24 mouse cellular contexts compared by ENCODE assay signal in the genomic region with DNA sequence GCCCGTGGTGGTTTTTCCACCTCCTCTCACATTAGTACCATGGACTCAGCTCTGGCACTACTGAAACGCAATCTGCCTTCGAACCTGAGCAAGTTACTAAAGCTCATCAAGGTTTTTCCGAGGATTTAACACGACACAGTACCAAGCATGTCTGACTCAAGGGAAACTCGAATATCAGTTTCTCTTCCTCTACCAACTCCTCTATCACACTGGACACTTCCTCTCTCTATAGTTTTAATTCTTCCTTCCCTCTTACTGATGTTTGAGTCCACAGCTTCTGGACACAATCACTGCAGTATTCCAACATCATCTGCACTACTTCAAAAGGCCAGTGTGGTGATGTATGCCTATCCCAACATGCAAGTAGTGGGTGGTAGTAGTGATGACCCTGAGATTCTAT. TPM values are rescaled to one million over a fixed set of nuclear protein-coding genes. Genes with fewer than 3 reads are reported as not detected.
A peak's percentile ranks its signal among the peaks of the same experiment; 100 is the strongest.
DNase-seq lines count a peak whose midpoint lies in the region; ATAC-seq and TF ChIP-seq lines count a peak whose summit lies in the region.
"Had no signal": no experiment of that assay in that cellular context is flagged by ENCODE, and none has a peak within 500 bp of the region (broad histone marks: within the 10 kb centered on the region; RNA-seq: fewer than 3 reads in every experiment).

No protein-coding gene starts in this region.

- H3K27ac ChIP-seq in liver, adult 2 months (replicated peaks; ENCODE audit: insufficient read depth, low read depth, low read length), result no peak overlapping the region
- H3K27ac ChIP-seq in liver, embryonic 11.5 days (ENCODE audit: low read depth, low read length), result no peak overlapping the region
- H3K27ac ChIP-seq: embryonic facial prominence, embryonic 10.5 days; embryonic facial prominence, embryonic 12.5 days; forebrain, embryonic 13.5 days; forebrain, embryonic 15.5 days had no signal

- ATAC-seq in liver, embryonic 11.5 days (replicated peaks; ENCODE audit: low FRiP score), result no peak
- ATAC-seq in granulocyte monocyte progenitor cell, adult 5-6 weeks (replicated peaks; ENCODE audit: poor library complexity, severe bottlenecking), result peak; percentile 55
- ATAC-seq in megakaryocyte progenitor cell, adult 5-6 weeks (replicated peaks; ENCODE audit: poor library complexity), result peak; percentile 45
- ATAC-seq: activated CD4-positive, CD25-positive, alpha-beta regulatory T cell, adult 4 months; CD4-positive, CD25-positive, alpha-beta regulatory T cell, adult 4 months; forebrain, embryonic 13.5 days; forebrain, embryonic 15.5 days; Patski had no signal

- no peak overlapping the region for H3K4me2 ChIP-seq in liver, embryonic 11.5 days
- H3K4me2 ChIP-seq: embryonic facial prominence, embryonic 12.5 days; forebrain, embryonic 13.5 days; forebrain, embryonic 15.5 days had no signal

- H3K9me3 ChIP-seq in liver, embryonic 11.5 days (ENCODE audit: control insufficient read depth, low read length), result no peaks in the 10 kb centered on the region
- H3K9me3 ChIP-seq: embryonic facial prominence, embryonic 10.5 days; embryonic facial prominence, embryonic 12.5 days; forebrain, embryonic 13.5 days; forebrain, embryonic 15.5 days; G1E had no signal

- H3K4me1 ChIP-seq in liver, adult 2 months (ENCODE audit: control insufficient read depth, insufficient read depth, low read length), result peaks cover 8% of the 10 kb centered on the region
- no peaks in the 10 kb centered on the region for H3K4me1 ChIP-seq in liver, embryonic 11.5 days (replicated peaks; ENCODE audit: control insufficient read depth, insufficient read depth, low read length)
- H3K4me1 ChIP-seq: embryonic facial prominence, embryonic 10.5 days; embryonic facial prominence, embryonic 12.5 days; forebrain, embryonic 13.5 days; forebrain, embryonic 15.5 days had no signal

- H3K36me3 ChIP-seq in liver, adult 2 months (ENCODE audit: control insufficient read depth, insufficient read depth, low read length), result peaks cover 7% of the 10 kb centered on the region; the same call in 1 of the 2 replicates
- H3K36me3 ChIP-seq in liver, embryonic 11.5 days (ENCODE audit: control insufficient read depth, insufficient read depth, low read length), result no peaks in the 10 kb centered on the region
- H3K36me3 ChIP-seq: embryonic facial prominence, embryonic 10.5 days; forebrain, embryonic 15.5 days had no signal

- no peak overlapping the region for H3K9ac ChIP-seq in liver, adult 2 months (ENCODE audit: low read depth, low read length)
- H3K9ac ChIP-seq in liver, embryonic 11.5 days (ENCODE audit: low read depth, low read length), result no peak overlapping the region
- H3K9ac ChIP-seq: embryonic facial prominence, embryonic 12.5 days; forebrain, embryonic 13.5 days; forebrain, embryonic 15.5 days had no signal

- DNase-seq in liver, adult 2 months (ENCODE audit: extremely low read depth, low read depth, low spot score), result peak; percentile 9
- DNase-seq in liver, embryonic 11.5 days (ENCODE audit: low spot score), result no peak
- DNase-seq in spleen, postnatal 10 days (ENCODE audit: low spot score in 2 of 2), result no peak
- no peak for DNase-seq in kidney, postnatal 4 days
- DNase-seq: adrenal gland, adult 8-10 months; adrenal gland, postnatal 14 days; adrenal gland, postnatal 36 days; B cell, adult 2 months; cerebellum, adult 11-12 months; cerebellum, adult 2 months; cerebellum, adult 9-10 months; cerebellum, postnatal 10 days; cerebellum, postnatal 25 days had no signal

- WGBS in liver, adult 2 months, result 71% methylated on average over 6 of the region's 6 CpGs
- WGBS in liver, embryonic 11.5 days, result 77% methylated on average over 6 of the region's 6 CpGs

- TF ChIP-seq CTCF in liver, adult 2 months (IDR thresholded peaks at IDR 0.05; ENCODE audit: low read depth, low read length), result no peak

- no peak overlapping the region for H3K4me3 ChIP-seq in liver, adult 2 months (ENCODE audit: insufficient read depth, low read depth, low read length)
- H3K4me3 ChIP-seq in liver, embryonic 11.5 days (ENCODE audit: low read depth, low read length), result no peak overlapping the region
- H3K4me3 ChIP-seq: embryonic facial prominence, embryonic 10.5 days; embryonic facial prominence, embryonic 12.5 days; forebrain, embryonic 13.5 days; forebrain, embryonic 15.5 days had no signal

- H3K79me2 ChIP-seq in liver, adult 2 months (ENCODE audit: control insufficient read depth, insufficient read depth, low read length), result no peaks in the 10 kb centered on the region

- no peak for TF ChIP-seq POLR2A in liver, adult 2 months (IDR thresholded peaks at IDR 0.05; ENCODE audit: extremely low read depth, insufficient read depth, low read length)

- no peaks in the 10 kb centered on the region for H3K27me3 ChIP-seq in liver, adult 2 months (ENCODE audit: control insufficient read depth, insufficient read depth, low read length)
- no peaks in the 10 kb centered on the region for H3K27me3 ChIP-seq in liver, embryonic 11.5 days (replicated peaks; ENCODE audit: control insufficient read depth, insufficient read depth, low read length)
- H3K27me3 ChIP-seq: CH12.LX; embryonic facial prominence, embryonic 12.5 days; forebrain, embryonic 13.5 days; forebrain, embryonic 15.5 days; Patski had no signal

RNA-seq across cellular contexts. Expression of a gene that starts 40.3 kb away (rescaled TPM):
- 18.4 and 19.3 TPM in 2 replicates for total RNA-seq in liver, adult 2 months (2014; rRNA removed)
- polyA plus RNA-seq in liver, adult 2 months (2012; rRNA removed), result 5.3 and 5.8 TPM in 2 replicates
- polyA plus RNA-seq in liver, embryonic 11.5 days (2014; fragmentation: Nextera tagmentation; extraction: Ambion mirVana), result 6.3 and 6.7 TPM in 2 replicates
- 15.4 and 17.5 TPM in 2 replicates for total RNA-seq in granulocyte monocyte progenitor cell, adult 5-6 weeks (2014; fragmentation: Nextera tagmentation)
- 20.7 and 22.4 TPM in 2 replicates for total RNA-seq in granulocyte monocyte progenitor cell, adult 5-6 weeks (2017)
- total RNA-seq in megakaryocyte progenitor cell, adult 5-6 weeks (2015), result 10.9 and 17.4 TPM in 2 replicates
- 18.1 and 23.9 TPM in 2 replicates for total RNA-seq in megakaryocyte progenitor cell, adult 5-6 weeks (2017)
